Mouse (Mus musculus) midbrain, embryonic 10.5 days (tissue): ENCODE measurements around the gene Csrp1. TPM values are rescaled to one million over a fixed set of nuclear protein-coding genes. Genes with fewer than 3 reads are reported as not detected.

Source experiments
- DNase-seq: peaks from one replicate; pipeline ENCODE4 v3.0.0-alpha.2; 2017; ENCODE audit warnings: low spot score
- H3K27ac ChIP-seq: fragments of 300-500 bp; sonication (generic); replicated peaks from 2 replicates; pipeline ENCODE4 v1.5.1; 2016; ENCODE audit warnings: mild to moderate bottlenecking
- H3K27me3 ChIP-seq: fragments of 300-500 bp; sonication (generic); 2 replicates; pipeline ENCODE4 v1.6.1; 2016; ENCODE audit warnings: low read depth, mild to moderate bottlenecking; ENCODE audit not compliant: poor library complexity, severe bottlenecking
- H3K36me3 ChIP-seq: fragments of 300-500 bp; sonication (generic); 2 replicates; pipeline ENCODE4 v1.6.1; 2016; ENCODE audit warnings: mild to moderate bottlenecking, moderate library complexity
- H3K4me1 ChIP-seq: fragments of 300-500 bp; sonication (generic); 2 replicates; pipeline ENCODE4 v1.6.1; 2016
- H3K4me3 ChIP-seq: fragments of 300-500 bp; sonication (generic); 2 replicates; pipeline ENCODE4 v1.5.1; 2016; ENCODE audit warnings: mild to moderate bottlenecking, moderate library complexity
- H3K9me3 ChIP-seq: fragments of 300-500 bp; sonication (generic); replicated peaks from 2 replicates; pipeline ENCODE4 v1.6.1; 2016; ENCODE audit warnings: mild to moderate bottlenecking
- WGBS: fragments of 180-500 bp; shearing (Covaris S2); methylation state at CpG from one replicate; pipeline ENCODE4 v1.1.7; 2016; 5-methylcytosine and 5-hydroxymethylcytosine counted together
- polyA plus RNA-seq: library from polyadenylated mRNA; unstranded; fragments of >200 nt; fragmentation: Nextera tagmentation; extraction: Ambion mirVana; gene quantifications from 2 replicates; pipeline ENCODE4 v1.2.1, GENCODE M21; 2016

Gene Csrp1
- polyA plus RNA-seq, 1 experiment from 2014 or later = 41.9 TPM

DNA sequence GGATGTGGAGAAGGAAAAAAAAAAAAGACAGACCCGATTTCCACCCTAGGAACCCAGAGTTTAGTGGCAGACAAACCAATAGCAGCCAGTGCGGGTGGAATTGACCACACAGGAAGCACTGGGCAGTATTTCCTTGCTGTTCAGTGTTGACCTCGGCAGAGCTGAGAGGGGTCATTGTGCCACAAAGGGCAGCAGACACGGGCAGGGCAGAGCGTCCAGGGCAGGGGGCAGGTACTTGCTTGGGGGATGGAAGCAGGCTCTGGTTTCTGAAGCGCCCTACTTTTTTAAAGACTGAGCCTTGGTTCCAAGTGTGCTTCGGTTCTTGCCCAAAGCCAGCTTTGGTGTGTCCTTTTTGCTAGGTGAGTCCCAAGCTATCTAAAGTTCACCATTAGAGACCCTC, 50.4 kb downstream of the Csrp1 start:
- H3K4me1 ChIP-seq = peaks cover 40% of the 10 kb centered on the region
- no peaks in the 10 kb centered on the region for H3K9me3 ChIP-seq
- peaks cover 13% of the 10 kb centered on the region for H3K36me3 ChIP-seq
- WGBS = 77% methylated on average over 7 of the region's 7 CpGs
- no peak overlapping the region for H3K4me3 ChIP-seq
- peaks cover 53% of the 10 kb centered on the region for H3K27me3 ChIP-seq
- DNase-seq = no peak
- H3K27ac ChIP-seq = no peak overlapping the region

DNA sequence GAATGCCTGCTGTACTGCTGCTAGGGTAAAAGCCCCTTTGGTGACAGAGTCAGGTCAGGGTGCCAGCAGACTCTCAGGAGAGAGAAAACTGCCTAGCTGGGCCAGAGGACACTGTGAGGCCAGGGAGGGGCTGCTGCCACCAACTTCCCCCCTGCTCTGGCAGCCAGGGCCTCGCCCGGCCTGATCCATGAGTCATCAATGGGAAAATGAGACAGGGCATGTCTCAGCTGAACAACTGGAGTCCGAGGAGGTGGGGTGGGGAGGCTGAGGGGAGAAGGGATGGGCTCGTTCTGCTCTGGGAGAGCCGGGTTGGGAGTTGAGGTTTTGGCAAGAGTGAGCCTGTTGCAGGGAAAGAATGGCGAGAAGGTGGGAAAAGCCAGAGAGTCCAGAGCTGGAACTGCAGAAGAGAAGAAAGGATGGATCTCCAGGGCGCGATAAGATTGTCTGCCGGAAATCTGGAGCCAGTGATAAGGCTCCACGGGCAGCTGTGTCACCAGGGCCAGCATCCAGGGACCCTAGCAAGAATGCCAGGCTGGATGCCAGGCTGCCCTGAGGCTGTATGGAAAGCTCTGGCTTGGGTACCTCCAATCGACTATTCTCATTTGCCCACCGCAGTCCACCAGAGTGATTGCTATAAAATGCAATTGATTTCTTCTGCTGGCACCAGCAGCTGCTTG, 51.2 kb downstream of the Csrp1 start:
- 74% methylated on average over 12 of the region's 12 CpGs for WGBS
- H3K36me3 ChIP-seq = peaks cover 13% of the 10 kb centered on the region

DNA sequence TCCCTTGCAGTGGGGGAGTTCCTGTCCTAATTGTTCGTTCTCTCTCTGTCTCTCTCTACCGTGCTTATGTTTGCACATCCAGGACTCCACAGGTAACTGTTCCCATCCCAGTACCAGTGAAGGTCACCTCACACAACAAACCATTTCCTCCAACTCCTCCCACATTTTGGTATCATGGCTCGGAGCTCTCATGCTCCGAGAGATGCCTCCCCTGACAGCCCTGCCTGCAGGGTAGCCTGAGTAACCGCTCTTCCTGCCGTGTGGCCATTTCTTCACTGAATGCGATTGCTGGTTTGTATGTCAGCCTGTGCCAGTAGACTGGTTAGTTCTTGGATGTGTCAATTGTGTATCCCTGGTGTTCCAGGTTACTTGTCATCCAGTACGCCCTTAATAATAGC, 51.7 kb downstream of the Csrp1 start:
- DNase-seq = no peak
- H3K9me3 ChIP-seq = no peaks in the 10 kb centered on the region
- H3K4me1 ChIP-seq = peaks cover 27% of the 10 kb centered on the region
- H3K36me3 ChIP-seq = peaks cover 13% of the 10 kb centered on the region
- H3K4me3 ChIP-seq = no peak overlapping the region
- WGBS = 74% methylated on average over 8 of the region's 8 CpGs
- peaks cover 44% of the 10 kb centered on the region for H3K27me3 ChIP-seq
- no peak overlapping the region for H3K27ac ChIP-seq

More for the DNA sequence above, 51.2 kb downstream of the Csrp1 start:
- DNase-seq = no peak
- H3K27ac ChIP-seq = no peak overlapping the region
- no peak overlapping the region for H3K4me3 ChIP-seq
- peaks cover 45% of the 10 kb centered on the region for H3K27me3 ChIP-seq
- no peaks in the 10 kb centered on the region for H3K9me3 ChIP-seq
- H3K4me1 ChIP-seq = peaks cover 32% of the 10 kb centered on the region

- Histone ChIP-seq H3K9me3 (no peaks in the 10 kb centered on the region), H3K4me1 (peaks cover 14% of the 10 kb centered on the region), H3K27me3 (peaks cover 38% of the 10 kb centered on the region), H3K36me3 (no peaks in the 10 kb centered on the region), H3K4me3 (no peak overlapping the region), H3K27ac (no peak overlapping the region)
- DNase-seq = no peak
These were observed 56.7 kb downstream of the Csrp1 start for GRCm38 (mm10) chr1:135776596-135776995.

- H3K4me1 ChIP-seq = peaks cover 14% of the 10 kb centered on the region
- H3K9me3 ChIP-seq = no peaks in the 10 kb centered on the region
- H3K27ac ChIP-seq = no peak overlapping the region
- H3K4me3 ChIP-seq = no peak overlapping the region
- DNase-seq = no peak
- H3K27me3 ChIP-seq = peaks cover 38% of the 10 kb centered on the region
- WGBS = 93% methylated on average over 1 of the region's 1 CpGs
- H3K36me3 ChIP-seq = no peaks in the 10 kb centered on the region
These were observed 57.2 kb downstream of the Csrp1 start for GRCm38 (mm10) chr1:135777046-135777445.

- Histone ChIP-seq H3K27me3 (peaks cover 38% of the 10 kb centered on the region), H3K4me1 (peaks cover 30% of the 10 kb centered on the region), H3K27ac (peak within 1 kb of the TSS; percentile 28), H3K4me3 (no peak within 1 kb of the TSS), H3K9me3 (no peaks in the 10 kb centered on the region), H3K36me3 (no peaks in the 10 kb centered on the region)
- no peak for DNase-seq
- 35% methylated on average over 22 of the region's 22 CpGs for WGBS
These were observed 59.1 kb downstream of the Csrp1 start, which contains the start of gene Tnni1 for GRCm38 (mm10) chr1:135778780-135779535. Gene Tnni1, plus strand, starts transcription at chr1:135779434.

GRCm38 (mm10) chr1:135780649-135781048, 60.8 kb downstream of the Csrp1 start:
- H3K36me3 ChIP-seq = no peaks in the 10 kb centered on the region
- no peak for DNase-seq
- peaks cover 38% of the 10 kb centered on the region for H3K27me3 ChIP-seq
- no peaks in the 10 kb centered on the region for H3K9me3 ChIP-seq
- 71% methylated on average over 4 of the region's 4 CpGs for WGBS
- peaks cover 30% of the 10 kb centered on the region for H3K4me1 ChIP-seq
- 0 out of 2 replicates have a peak overlapping the region, but pooled peaks have one; percentile 10 for H3K27ac ChIP-seq
- H3K4me3 ChIP-seq = no peak overlapping the region

DNA sequence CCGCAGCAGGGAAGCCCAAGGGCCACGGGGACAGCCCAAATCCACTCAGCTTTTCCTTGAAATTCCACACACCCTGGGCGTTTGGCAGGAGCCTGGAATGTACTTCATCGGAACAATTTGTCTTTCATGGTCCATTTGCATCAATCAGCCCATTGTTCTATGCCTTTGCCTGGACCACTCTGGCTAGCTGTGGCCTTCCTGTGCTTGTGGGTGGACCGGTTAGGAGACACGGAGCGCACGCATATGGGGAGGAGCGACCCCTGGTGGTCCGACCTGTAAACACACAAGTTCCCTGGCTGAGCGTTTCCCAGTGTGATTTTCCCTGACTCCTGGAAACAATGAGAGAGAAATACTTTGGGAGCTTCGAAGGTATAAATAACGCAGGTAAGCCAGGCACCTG, 61.4 kb downstream of the Csrp1 start:
- peak; percentile 77 for DNase-seq
- Histone ChIP-seq H3K9me3 (no peaks in the 10 kb centered on the region), H3K27me3 (peaks cover 38% of the 10 kb centered on the region), H3K27ac (no peak overlapping the region), H3K36me3 (no peaks in the 10 kb centered on the region), H3K4me3 (no peak overlapping the region), H3K4me1 (peaks cover 30% of the 10 kb centered on the region)
- 17% methylated on average over 13 of the region's 13 CpGs for WGBS

DNA sequence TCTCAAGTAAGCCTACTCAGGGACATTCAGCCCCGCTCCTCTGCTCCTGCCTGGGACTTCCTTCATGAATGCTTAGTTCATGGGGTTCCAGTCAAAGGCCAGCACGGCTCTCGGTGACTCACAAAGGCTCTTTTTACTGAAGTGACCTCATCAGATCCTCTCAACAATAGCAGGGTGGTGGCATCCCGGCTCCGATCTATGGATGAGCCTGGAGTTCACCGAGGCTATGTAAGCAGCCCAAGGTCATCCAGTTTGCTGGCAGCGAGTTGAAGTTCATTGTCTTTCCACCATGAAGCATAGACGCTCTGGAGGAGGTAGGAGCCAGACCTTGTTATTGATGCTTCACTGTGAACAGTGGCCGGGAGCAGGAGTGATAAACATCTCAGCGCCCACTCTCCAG, 63.0 kb downstream of the Csrp1 start:
- Histone ChIP-seq H3K4me3 (0 out of 2 replicates have a peak overlapping the region, but pooled peaks have one; percentile 12), H3K4me1 (peaks cover 30% of the 10 kb centered on the region), H3K9me3 (no peaks in the 10 kb centered on the region), H3K36me3 (no peaks in the 10 kb centered on the region), H3K27me3 (peaks cover 33% of the 10 kb centered on the region), H3K27ac (peak overlapping the region; percentile 24; the same call in 1 of the 2 replicates)
- 25% methylated on average over 10 of the region's 10 CpGs for WGBS
- peak; percentile 51 for DNase-seq

DNA sequence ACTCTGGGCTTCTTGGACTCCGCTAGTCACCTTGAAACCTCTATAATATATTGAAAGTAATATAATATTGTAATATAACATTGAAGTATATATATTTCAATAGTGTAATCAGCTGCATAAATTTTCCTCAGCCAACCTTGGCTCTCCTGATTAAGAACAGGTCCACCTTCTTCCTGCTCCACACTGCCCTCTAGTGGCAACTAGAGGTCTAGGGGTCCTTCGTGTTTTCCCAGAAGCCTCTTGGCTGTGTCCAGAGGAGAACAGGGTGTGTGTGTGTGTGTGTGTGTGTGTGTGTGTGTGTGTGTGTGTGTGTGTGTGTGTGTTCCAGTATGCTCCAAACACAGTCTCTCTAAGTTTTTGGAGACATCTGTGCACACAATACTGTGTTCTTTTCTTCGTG, 67.9 kb downstream of the Csrp1 start:
- WGBS = 47% methylated on average over 3 of the region's 3 CpGs
- Histone ChIP-seq H3K36me3 (no peaks in the 10 kb centered on the region), H3K4me1 (peaks cover 17% of the 10 kb centered on the region), H3K4me3 (no peak overlapping the region), H3K27me3 (peaks cover 29% of the 10 kb centered on the region), H3K9me3 (no peaks in the 10 kb centered on the region), H3K27ac (no peak overlapping the region)
- DNase-seq = peak; percentile 80

DNA sequence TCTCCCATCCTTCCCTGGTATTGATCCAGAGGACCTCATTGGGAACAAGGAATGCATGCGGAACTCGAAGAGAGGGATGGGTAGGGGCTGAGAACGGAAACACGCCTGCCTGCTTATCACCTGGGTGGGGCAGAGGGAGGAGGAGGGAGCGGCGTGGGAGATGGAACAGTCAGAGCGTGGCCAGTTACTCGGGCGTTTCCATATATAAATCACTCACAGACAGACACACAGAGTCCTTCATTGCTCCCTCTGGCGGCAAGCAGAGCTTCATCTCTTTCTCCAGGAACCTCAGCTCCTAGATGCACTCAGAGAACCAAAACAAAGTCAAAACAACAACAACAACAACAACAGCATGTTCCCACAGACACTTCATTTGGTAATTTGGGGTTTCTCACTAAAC, 68.8 kb downstream of the Csrp1 start:
- 58% methylated on average over 10 of the region's 10 CpGs for WGBS
- Histone ChIP-seq H3K27me3 (peaks cover 38% of the 10 kb centered on the region), H3K36me3 (no peaks in the 10 kb centered on the region), H3K9me3 (no peaks in the 10 kb centered on the region), H3K4me1 (peaks cover 17% of the 10 kb centered on the region), H3K4me3 (no peak overlapping the region), H3K27ac (no peak overlapping the region)
- DNase-seq = no peak

GRCm38 (mm10) chr1:135789815-135790214, 70.0 kb downstream of the Csrp1 start:
- Histone ChIP-seq H3K36me3 (no peaks in the 10 kb centered on the region), H3K27ac (peak overlapping the region; percentile 50; the same call in 1 of the 2 replicates), H3K4me1 (peaks cover 27% of the 10 kb centered on the region), H3K27me3 (peaks cover 48% of the 10 kb centered on the region), H3K9me3 (no peaks in the 10 kb centered on the region), H3K4me3 (no peak overlapping the region)
- 11% methylated on average over 5 of the region's 5 CpGs for WGBS
- DNase-seq = peak; percentile 82
